Mouse (Mus musculus): ENCODE measurements around the gene Asb4. TPM values are rescaled to one million over a fixed set of nuclear protein-coding genes. Genes with fewer than 3 reads are reported as not detected.

Gene Asb4
- total and polyA plus RNA-seq, 2 experiments from 2014 or later, result 10.5 to 16.3 TPM

DNA sequence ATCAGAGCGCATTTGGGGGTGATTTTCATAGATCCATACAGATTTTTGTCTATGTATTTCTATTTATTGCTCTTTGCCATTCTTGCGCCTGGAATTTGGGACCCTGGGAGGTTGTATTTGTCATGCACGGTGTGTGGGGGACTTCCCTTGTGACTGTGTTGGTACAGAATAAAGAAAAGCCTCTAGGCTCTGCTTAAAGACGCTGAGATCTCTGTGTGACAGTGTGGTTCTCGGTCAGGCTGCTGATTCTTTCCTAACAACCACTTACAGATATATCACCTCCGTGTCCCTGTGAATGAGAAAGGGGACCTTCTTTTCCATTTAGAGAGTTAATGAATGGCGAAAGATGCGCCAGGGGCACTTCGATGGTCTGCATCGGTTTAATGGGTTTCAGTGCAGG, 7.8 kb downstream of the Asb4 start:
- DNase-seq (no peak), ATAC-seq (no peak)
- Histone ChIP-seq H3K36me3 (ENCODE audit: insufficient read depth) (no peaks in the 10 kb centered on the region), H3K27ac (ENCODE audit: low read depth, low read length) (no peak overlapping the region), H3K4me3 (ENCODE audit: low read depth, low read length) (no peak overlapping the region), H3K4me1 (ENCODE audit: insufficient read depth) (no peaks in the 10 kb centered on the region), H3K9ac (no peak overlapping the region), H3K4me2 (ENCODE audit: low read depth) (no peak overlapping the region), H3K27me3 (ENCODE audit: insufficient read depth, low read length) (no peaks in the 10 kb centered on the region), H3K9me3 (ENCODE audit: low read length) (no peaks in the 10 kb centered on the region)
- WGBS, result 20% methylated on average over 10 of the region's 10 CpGs
- no peak for TF ChIP-seq CTCF (IDR thresholded peaks at IDR 0.05; ENCODE audit: low read depth)

DNA sequence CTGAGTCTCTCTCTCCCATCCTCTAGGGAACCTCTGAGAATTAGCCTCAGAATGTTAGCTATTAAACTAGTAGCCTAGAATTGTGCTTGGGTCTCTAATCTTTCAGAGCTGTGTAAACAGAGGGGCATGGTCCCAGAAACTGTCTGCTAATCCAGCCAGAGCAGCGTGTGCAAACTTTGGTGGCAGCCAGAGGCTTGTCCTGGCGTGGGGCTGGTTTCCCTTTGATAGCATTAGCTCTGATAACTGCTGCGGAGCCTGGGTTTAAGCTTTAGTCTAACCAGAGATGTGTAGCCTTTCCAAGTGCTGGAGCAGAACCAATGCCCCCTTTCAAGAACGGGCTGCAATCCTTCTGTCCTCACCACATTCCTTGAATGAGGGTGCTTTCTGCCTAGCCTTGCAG, 11.8 kb downstream of the Asb4 start:
- Histone ChIP-seq H3K4me3 (ENCODE audit: low read depth, low read length) (no peak overlapping the region), H3K27ac (ENCODE audit: low read depth, low read length) (no peak overlapping the region), H3K4me1 (ENCODE audit: insufficient read depth) (no peaks in the 10 kb centered on the region), H3K27me3 (ENCODE audit: insufficient read depth, low read length) (no peaks in the 10 kb centered on the region), H3K4me2 (ENCODE audit: low read depth) (no peak overlapping the region), H3K9ac (no peak overlapping the region), H3K36me3 (ENCODE audit: insufficient read depth) (no peaks in the 10 kb centered on the region), H3K9me3 (ENCODE audit: low read length) (no peaks in the 10 kb centered on the region)
- no peak; the same call in 1 of the 2 replicates for ATAC-seq
- WGBS, result 19% methylated on average over 4 of the region's 4 CpGs
- no peak for TF ChIP-seq CTCF (IDR thresholded peaks at IDR 0.05; ENCODE audit: low read depth)
- DNase-seq, result no peak

DNA sequence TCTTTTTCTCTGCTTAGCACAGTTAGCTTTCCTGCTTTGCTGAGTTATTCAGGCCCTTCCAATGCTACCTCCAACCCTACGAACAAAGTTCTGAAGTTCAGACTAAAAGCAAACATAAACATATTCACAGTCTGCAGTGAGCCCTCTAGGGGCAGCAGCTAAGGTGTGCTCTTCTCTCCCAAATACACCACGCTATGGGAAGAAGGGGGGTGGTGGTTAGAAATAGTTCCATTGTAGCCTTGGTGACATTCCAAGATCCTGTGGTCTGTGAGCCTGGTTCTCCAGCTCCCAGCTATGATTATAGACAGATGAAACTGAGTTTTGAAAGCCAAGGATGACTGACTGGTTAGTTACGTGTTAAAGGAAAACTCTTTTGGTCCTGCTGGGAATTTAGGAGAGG, 13.6 kb downstream of the Asb4 start:
- no peak overlapping the region for H3K4me2 ChIP-seq (ENCODE audit: low read depth)
- no peaks in the 10 kb centered on the region for H3K36me3 ChIP-seq (ENCODE audit: insufficient read depth)
- H3K27me3 ChIP-seq (ENCODE audit: insufficient read depth, low read length), result no peaks in the 10 kb centered on the region
- no peaks in the 10 kb centered on the region for H3K9me3 ChIP-seq (ENCODE audit: low read length)
- DNase-seq, result no peak
- no peak overlapping the region for H3K4me3 ChIP-seq (ENCODE audit: low read depth, low read length)
- peak; percentile 45; the same call in 1 of the 2 replicates for TF ChIP-seq CTCF (IDR thresholded peaks at IDR 0.05; ENCODE audit: low read depth)
- no peak for ATAC-seq
- WGBS, result 52% methylated on average over 3 of the region's 3 CpGs
- no peak overlapping the region for H3K9ac ChIP-seq
- no peak overlapping the region for H3K27ac ChIP-seq (ENCODE audit: low read depth, low read length)
- H3K4me1 ChIP-seq (ENCODE audit: insufficient read depth), result no peaks in the 10 kb centered on the region

- no peaks in the 10 kb centered on the region for H3K36me3 ChIP-seq (ENCODE audit: insufficient read depth)
- ATAC-seq (peak; percentile 91), DNase-seq (peak; percentile 89)
- no peaks in the 10 kb centered on the region; the same call in 1 of the 2 replicates for H3K4me1 ChIP-seq (ENCODE audit: insufficient read depth)
- H3K9ac ChIP-seq, result no peak overlapping the region
- no peaks in the 10 kb centered on the region for H3K9me3 ChIP-seq (ENCODE audit: low read length)
- TF ChIP-seq CTCF (IDR thresholded peaks at IDR 0.05; ENCODE audit: low read depth), result peak; percentile 95
- H3K4me3 ChIP-seq (ENCODE audit: low read depth, low read length), result no peak overlapping the region
- 2% methylated on average over 3 of the region's 3 CpGs for WGBS
- no peak overlapping the region for H3K4me2 ChIP-seq (ENCODE audit: low read depth)
- no peaks in the 10 kb centered on the region for H3K27me3 ChIP-seq (ENCODE audit: insufficient read depth, low read length)
- H3K27ac ChIP-seq (ENCODE audit: low read depth, low read length), result no peak overlapping the region
Observed at GRCm38 (mm10) chr6:5401394-5401793, 18.2 kb downstream of the Asb4 start.

- Histone ChIP-seq H3K9me3 (ENCODE audit: low read length) (no peaks in the 10 kb centered on the region), H3K9ac (no peak overlapping the region), H3K27me3 (ENCODE audit: insufficient read depth, low read length) (no peaks in the 10 kb centered on the region), H3K36me3 (ENCODE audit: insufficient read depth) (no peaks in the 10 kb centered on the region), H3K4me3 (ENCODE audit: low read depth, low read length) (peak overlapping the region; percentile 27), H3K4me2 (ENCODE audit: low read depth) (peak overlapping the region; percentile 50), H3K27ac (ENCODE audit: low read depth, low read length) (peak overlapping the region; percentile 16), H3K4me1 (ENCODE audit: insufficient read depth) (peaks cover 4% of the 10 kb centered on the region; the same call in 1 of the 2 replicates)
- peak; percentile 73 for ATAC-seq
- peak; percentile 53 for DNase-seq
- peak; percentile 58 for TF ChIP-seq CTCF (IDR thresholded peaks at IDR 0.05; ENCODE audit: low read depth)
- WGBS, result 6% methylated on average over 18 of the region's 18 CpGs
Observed at GRCm38 (mm10) chr6:5403095-5403815, 20.1 kb downstream of the Asb4 start.

- peaks cover 5% of the 10 kb centered on the region; the same call in 1 of the 2 replicates for H3K4me1 ChIP-seq (ENCODE audit: insufficient read depth)
- H3K4me2 ChIP-seq (ENCODE audit: low read depth), result no peak overlapping the region
- DNase-seq, result no peak
- H3K4me3 ChIP-seq (ENCODE audit: low read depth, low read length), result no peak overlapping the region
- WGBS, result 38% methylated on average over 6 of the region's 6 CpGs
- H3K9me3 ChIP-seq (ENCODE audit: low read length), result no peaks in the 10 kb centered on the region
- H3K36me3 ChIP-seq (ENCODE audit: insufficient read depth), result no peaks in the 10 kb centered on the region
- ATAC-seq, result no peak
- peak overlapping the region; percentile 16 for H3K27ac ChIP-seq (ENCODE audit: low read depth, low read length)
- no peaks in the 10 kb centered on the region for H3K27me3 ChIP-seq (ENCODE audit: insufficient read depth, low read length)
- no peak for TF ChIP-seq CTCF (IDR thresholded peaks at IDR 0.05; ENCODE audit: low read depth)
- H3K9ac ChIP-seq, result no peak overlapping the region
Observed at GRCm38 (mm10) chr6:5404016-5404415, 20.8 kb downstream of the Asb4 start.

DNA sequence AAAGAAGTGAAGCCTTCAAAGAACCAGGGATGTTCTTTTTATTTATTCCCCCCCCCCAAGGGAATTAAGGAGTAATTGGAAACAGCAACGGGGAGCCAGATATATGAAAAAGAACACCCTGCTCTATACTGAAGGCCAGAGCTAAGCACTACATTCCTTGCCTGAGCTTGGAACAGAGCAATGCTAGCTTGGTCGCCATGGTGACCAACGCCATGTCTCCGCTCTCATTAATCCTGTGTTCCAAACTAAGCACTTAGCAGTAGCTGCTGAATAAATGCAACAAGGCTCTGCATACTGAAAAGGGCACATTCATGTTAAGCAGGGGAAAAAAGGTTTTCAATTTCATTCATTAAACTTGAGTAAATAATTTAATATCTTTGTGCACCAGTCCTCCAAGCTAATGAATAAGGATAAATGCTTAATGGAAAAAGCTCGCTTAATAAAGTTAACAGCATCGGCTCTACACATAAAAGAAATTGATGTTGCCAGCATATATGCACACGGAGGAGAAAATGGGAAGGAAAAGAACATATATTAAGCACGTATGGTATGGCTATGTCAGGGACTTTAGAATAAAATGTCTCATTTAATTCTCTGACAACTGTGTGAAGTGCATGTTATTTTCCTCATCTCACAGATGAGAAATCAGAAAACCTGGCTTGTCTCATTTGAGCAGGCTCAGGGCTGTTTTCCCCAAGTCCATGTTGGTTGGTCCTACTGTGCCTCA, 25.4 kb downstream of the Asb4 start:
- Histone ChIP-seq H3K4me3 (ENCODE audit: low read depth, low read length) (no peak overlapping the region), H3K4me1 (ENCODE audit: insufficient read depth) (peaks cover 5% of the 10 kb centered on the region; the same call in 1 of the 2 replicates), H3K9me3 (ENCODE audit: low read length) (no peaks in the 10 kb centered on the region), H3K4me2 (ENCODE audit: low read depth) (peak overlapping the region; percentile 9; the same call in 1 of the 2 replicates), H3K27me3 (ENCODE audit: insufficient read depth, low read length) (no peaks in the 10 kb centered on the region), H3K27ac (ENCODE audit: low read depth, low read length) (0 out of 2 replicates have a peak overlapping the region, but pooled peaks have one; percentile 6), H3K36me3 (ENCODE audit: insufficient read depth) (no peaks in the 10 kb centered on the region), H3K9ac (no peak overlapping the region)
- DNase-seq (peak; percentile 84), ATAC-seq (peak; percentile 97)
- 7% methylated on average over 8 of the region's 8 CpGs for WGBS
- TF ChIP-seq CTCF (IDR thresholded peaks at IDR 0.05; ENCODE audit: low read depth), result no peak

Data from forebrain, postnatal 0 days (tissue).